Mouse (Mus musculus) WW6 (cell line): Measurements from ENCODE around the gene Klrb1f.
A peak's percentile ranks its signal among the peaks of the same experiment; 100 is the strongest.
"Not testable (repeated sequence)": the region's sequence is repeated elsewhere in the genome, so short reads cannot be mapped to it uniquely, and the experiment has no call there.

Experiments
- DNase-seq: peaks from one replicate; pipeline ENCODE4 v3.0.0-alpha.2; 2013; ENCODE audit warnings: low read depth, low spot score

Gene Klrb1f

DNA sequence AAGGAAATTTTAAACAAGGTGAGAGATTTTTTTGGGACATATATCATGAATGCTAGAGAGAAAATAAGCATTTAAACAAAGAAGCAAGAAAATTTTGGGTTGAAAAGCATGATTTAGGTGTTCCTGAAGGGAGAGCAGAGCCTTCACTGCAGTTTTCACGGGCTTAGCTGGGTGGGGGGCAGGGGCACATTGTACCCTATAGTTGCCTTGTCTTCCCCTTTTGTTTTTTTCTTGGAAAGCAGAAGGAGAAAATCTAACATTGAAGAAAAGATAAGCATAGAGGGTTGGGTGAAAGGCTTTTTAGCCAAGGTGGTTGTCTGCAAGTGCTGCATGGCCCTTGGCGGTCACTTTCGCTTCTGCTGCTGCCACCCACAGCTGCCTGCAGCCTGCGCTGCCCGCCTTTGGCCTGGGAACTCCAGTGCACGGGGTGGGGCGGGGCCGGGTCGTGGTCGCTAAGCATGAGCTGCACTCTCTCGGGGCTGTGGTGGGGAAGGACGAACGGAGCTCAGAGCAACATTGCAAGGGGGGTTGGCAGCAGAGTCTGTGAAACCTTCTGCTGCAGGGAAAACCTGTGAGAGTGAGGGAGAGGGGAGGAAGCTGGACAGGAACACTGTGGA is 3.3 kb downstream of the Klrb1f start:
- DNase-seq, result peak; percentile 67

DNA sequence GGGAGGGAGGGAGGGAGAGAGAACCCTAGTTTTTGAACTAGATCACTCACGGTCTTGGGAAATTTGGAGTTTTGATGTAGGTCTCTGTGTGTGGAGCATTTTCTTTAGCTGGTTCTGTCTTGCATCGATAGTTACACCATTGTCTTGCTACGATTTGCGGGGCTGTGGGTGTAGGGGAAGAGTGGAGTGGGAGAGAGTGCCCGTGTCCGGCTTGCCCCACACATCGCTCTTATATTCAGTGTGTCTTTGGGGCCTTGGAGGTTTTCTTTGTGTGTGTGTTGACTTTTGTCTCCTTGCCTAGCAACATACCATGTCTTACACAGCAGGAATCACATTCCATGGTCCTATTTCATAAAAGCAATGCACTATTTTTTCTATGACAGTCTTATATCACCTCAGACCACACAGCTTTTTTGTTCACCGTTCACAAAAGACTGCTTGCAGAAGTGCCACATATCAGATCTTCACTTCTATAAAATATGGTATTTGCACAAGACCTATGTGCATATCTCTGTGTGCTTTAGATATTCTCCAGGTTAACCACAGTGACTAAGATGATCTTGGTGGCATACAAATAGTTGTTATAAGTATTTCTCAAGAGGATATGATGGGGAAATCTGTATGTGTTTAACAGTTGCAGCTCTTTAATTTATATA is 4.0 kb downstream of the Klrb1f start:
- peak; percentile 9 for DNase-seq

GRCm38 (mm10) chr6:129051086-129051485 is 5.4 kb downstream of the Klrb1f start:
- DNase-seq, result no peak

GRCm38 (mm10) chr6:129051731-129052130 is 6.0 kb downstream of the Klrb1f start:
- DNase-seq, result no peak

GRCm38 (mm10) chr6:129056237-129056636 is 10.5 kb downstream of the Klrb1f start:
- DNase-seq, result no peak

GRCm38 (mm10) chr6:129058013-129058412 is 12.3 kb downstream of the Klrb1f start:
- DNase-seq, result no peak

- no peak for DNase-seq
Observed at GRCm38 (mm10) chr6:129065407-129065806, 19.7 kb downstream of the Klrb1f start.

GRCm38 (mm10) chr6:129065857-129066256 is 20.2 kb downstream of the Klrb1f start:
- no peak for DNase-seq

GRCm38 (mm10) chr6:129066530-129066929 is 20.8 kb downstream of the Klrb1f start:
- DNase-seq, result no peak

DNA sequence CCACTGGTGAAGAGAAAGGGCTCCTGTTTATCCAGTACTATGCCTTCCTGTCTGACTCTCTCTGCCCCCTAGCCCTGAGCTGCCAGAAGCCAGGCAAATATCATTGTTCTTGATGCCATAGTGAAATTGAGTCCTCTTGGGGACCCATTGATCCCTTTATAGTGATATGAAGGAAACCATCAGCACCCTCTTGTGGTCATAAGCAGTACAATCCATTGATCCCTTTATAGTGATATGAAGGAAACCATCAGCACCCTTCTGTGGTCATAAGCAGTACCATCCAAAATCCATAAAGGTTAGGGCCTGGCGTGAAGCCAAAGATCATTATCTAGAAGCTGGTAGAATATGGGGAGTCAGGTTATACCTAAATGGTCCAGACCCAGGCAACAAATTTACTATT is 21.3 kb downstream of the Klrb1f start:
- DNase-seq, result no peak

GRCm38 (mm10) chr6:129085098-129085497 is 39.4 kb downstream of the Klrb1f start:
- no peak for DNase-seq

- not testable (repeated sequence) for DNase-seq
Observed at GRCm38 (mm10) chr6:129086031-129086430, 40.3 kb downstream of the Klrb1f start.

DNA sequence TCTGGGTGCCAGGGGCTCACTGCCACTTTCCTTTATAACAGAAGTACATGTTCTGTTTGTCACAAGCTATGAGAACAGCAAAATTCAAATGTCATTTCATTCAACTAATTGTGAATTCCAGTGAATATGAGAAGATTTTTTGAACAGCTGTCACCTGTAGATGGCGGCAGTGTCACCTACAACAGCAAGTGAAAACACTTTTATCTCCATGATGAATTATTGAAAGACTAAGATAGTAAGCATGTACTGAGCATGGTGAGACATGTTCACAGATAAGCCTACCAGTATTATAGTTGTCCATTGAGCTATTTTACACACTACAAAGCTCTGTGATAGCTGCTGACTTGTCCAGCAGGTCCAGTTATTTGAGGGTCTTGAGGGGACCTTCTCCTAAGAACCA is 42.5 kb downstream of the Klrb1f start:
- no peak for DNase-seq

DNA sequence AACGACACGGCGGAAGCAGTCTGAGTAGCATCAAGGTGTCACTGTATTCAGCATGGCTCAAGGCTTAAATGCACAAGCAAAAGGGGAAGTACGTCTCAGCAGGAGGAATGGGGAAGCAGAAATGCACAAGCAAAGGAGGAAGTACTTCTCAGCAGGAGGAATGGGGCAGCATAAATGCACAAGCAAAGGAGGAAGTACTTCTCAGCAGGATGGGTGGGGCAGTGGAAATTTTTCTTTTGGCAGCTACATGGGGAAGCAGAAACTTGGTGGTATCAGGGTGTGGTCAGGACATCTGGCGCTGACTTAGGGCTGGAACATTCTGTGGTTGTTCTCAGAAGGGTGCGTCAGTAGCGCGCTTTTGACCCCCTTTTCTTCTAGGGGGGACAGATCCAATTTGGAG is 42.9 kb downstream of the Klrb1f start:
- DNase-seq, result not testable (repeated sequence)

GRCm38 (mm10) chr6:129095166-129095565 is 49.5 kb downstream of the Klrb1f start:
- DNase-seq, result no peak

GRCm38 (mm10) chr6:129097929-129098328 is 52.2 kb downstream of the Klrb1f start:
- no peak for DNase-seq

- not testable (repeated sequence) for DNase-seq
Observed at GRCm38 (mm10) chr6:129100794-129101193, 55.1 kb downstream of the Klrb1f start, which contains the start of gene Clec2e. TSS of gene Clec2e (minus strand) at chr6:129100913.

DNA sequence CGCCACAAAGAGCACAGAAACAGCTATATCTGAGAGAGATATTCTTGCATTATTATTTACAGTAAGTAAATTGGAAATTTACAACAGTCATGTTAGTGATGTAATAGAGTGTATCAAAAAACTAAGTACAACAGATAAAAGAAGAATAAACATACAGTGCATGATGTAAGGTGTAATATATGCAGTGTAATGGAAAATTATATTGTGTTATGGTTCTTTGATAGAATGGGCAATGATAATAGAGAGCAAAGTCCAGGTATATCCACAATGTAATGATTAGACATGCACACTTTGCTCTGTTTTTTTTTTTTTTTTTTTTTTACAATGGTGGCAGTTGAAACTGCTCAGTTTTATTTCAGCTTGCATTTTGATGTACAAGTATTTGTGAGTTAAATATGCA is 55.9 kb downstream of the Klrb1f start:
- no peak for DNase-seq

DNA sequence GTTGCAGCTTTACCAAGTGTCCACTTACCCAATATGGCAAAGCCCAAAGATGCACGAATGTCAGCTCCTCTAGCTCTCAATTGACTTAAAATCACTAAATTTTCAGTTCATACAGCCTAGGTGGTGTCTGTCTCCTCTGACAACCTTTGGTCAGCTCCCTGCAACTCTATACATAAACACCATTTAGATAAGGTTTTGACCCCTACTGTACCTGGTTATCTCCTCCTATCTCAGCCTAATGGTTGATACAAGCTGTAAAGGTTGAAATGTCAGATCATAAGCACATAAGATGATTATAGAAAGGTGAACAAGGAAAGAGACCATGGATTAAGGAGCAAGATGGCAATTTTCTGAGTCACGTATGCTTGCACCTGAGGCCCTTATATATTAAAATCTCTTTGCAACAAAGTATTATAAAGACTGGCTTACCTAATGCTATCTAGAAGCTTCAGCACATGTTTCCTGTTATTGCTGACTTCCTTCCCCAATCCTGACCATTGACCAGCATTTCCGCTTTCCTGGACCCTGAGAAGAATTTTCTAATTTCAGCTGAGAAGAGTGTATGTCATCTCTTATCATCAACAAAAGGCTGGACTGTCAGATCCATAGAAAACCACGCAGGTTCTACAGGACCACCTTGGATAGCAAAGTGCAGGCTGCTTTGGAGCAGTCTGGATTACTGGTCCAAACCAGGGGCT is 57.3 kb downstream of the Klrb1f start:
- DNase-seq, result no peak
